Mouse (Mus musculus): ENCODE data around the gene Tnfrsf1a. TPM values are rescaled to one million over a fixed set of nuclear protein-coding genes. Genes with fewer than 3 reads are reported as not detected.

Gene Tnfrsf1a
- total and polyA plus RNA-seq, 3 experiments: 0.04 TPM; not detected in 2

DNA sequence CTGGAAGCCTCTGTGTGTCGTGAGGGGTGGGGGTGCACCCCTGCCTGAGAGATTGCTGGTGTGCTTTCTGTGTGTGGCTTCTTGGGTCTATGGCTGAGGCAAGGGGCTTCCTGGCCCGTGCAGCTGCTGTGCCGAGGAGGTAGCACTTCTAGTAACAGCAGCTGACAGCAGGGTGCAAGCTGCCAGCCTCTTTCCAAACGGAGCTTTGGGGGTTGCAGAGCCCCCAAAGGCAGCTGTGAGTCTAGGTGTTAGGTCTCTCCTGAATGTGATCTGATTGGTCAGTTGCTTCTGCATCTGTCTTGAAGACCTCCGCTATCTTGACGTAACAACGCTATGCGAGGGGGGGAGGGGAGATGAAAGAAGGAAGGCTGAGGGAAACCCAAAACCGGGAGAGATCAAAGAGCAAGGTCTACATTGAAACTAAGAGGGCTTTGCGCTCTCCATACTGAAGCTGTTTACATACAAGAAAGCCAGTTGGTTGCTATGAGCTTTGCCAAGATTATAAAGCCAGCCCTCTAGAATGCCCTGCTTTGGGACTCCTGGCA is 6.1 kb downstream of the Tnfrsf1a start:
- TF ChIP-seq GATA2 (IDR thresholded peaks at IDR 0.05; ENCODE audit: borderline replicate concordance, low read depth, low read length) (no peak), GATA1 (IDR thresholded peaks at IDR 0.05; ENCODE audit: borderline replicate concordance, low read length) (no peak), CTCF (IDR thresholded peaks at IDR 0.05; ENCODE audit: low read depth, low read length) (no peak), POLR2AphosphoS5 (IDR thresholded peaks at IDR 0.05; ENCODE audit: insufficient replicate concordance, low read depth, low read length) (no peak), TAL1 (conservative IDR thresholded peaks at IDR 0.05; ENCODE audit: low read depth, low read length) (no peak)
- Histone ChIP-seq H3K4me1 (ENCODE audit: insufficient read depth, low read depth, low read length) (no peaks in the 10 kb centered on the region), H3K4me3 (ENCODE audit: low read depth, low read length) (no peak overlapping the region), H3K9me3 (replicated peaks) (peaks cover 72% of the 10 kb centered on the region), H3K36me3 (replicated peaks) (no peaks in the 10 kb centered on the region), H3K27me3 (ENCODE audit: insufficient read depth, low read length) (no peaks in the 10 kb centered on the region)
- ATAC-seq (ENCODE audit: extremely low read depth, insufficient number of reproducible peaks, low FRiP score, poor library complexity, severe bottlenecking) (no peak), DNase-seq (ENCODE audit: low spot score) (no peak)

DNA sequence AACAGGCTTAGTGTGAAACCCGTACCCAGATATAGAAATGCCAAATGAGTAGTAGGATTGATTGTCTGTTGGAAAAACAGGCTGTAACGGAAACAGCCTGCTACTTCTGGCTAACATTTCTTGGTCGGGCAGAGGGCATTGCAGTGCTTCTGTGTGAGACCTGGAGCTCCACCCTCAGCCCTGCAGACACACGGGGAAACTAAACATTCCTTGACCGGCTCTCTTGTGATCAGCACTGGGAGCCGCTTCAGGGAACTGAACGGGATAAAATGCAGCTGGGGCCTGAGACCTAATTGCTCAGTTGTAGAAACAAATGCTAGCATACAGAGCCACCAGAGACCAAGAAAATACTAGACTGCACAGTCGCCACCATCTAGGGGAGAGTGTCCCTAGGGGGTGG is 7.1 kb downstream of the Tnfrsf1a start:
- Histone ChIP-seq H3K4me3 (ENCODE audit: low read depth, low read length) (no peak overlapping the region), H3K36me3 (replicated peaks) (no peaks in the 10 kb centered on the region), H3K27me3 (ENCODE audit: insufficient read depth, low read length) (no peaks in the 10 kb centered on the region), H3K4me1 (ENCODE audit: insufficient read depth, low read depth, low read length) (no peaks in the 10 kb centered on the region), H3K9me3 (replicated peaks) (peaks cover 76% of the 10 kb centered on the region)
- DNase-seq (ENCODE audit: low spot score) (no peak), ATAC-seq (ENCODE audit: extremely low read depth, insufficient number of reproducible peaks, low FRiP score, poor library complexity, severe bottlenecking) (no peak)
- TF ChIP-seq TAL1 (conservative IDR thresholded peaks at IDR 0.05; ENCODE audit: low read depth, low read length) (no peak), GATA2 (IDR thresholded peaks at IDR 0.05; ENCODE audit: borderline replicate concordance, low read depth, low read length) (no peak), GATA1 (IDR thresholded peaks at IDR 0.05; ENCODE audit: borderline replicate concordance, low read length) (no peak)

DNA sequence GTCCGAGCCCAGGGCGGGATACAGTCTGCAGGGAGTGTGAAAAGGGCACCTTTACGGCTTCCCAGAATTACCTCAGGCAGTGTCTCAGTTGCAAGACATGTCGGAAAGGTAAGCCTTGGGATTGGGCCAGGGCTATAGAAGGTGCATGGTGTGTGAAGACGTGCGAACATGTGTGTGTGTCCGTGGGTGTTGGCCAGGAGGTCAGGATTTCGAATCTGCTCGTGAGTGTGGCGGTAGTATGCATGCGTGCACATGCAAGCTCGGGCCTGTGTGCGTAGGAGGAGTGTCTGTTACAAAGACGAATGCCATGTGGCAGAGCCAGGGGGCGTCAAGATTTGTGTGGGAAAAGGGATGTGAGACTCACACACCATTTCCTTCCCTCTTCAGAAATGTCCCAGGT is 8.2 kb downstream of the Tnfrsf1a start:
- H3K9me3 ChIP-seq (replicated peaks): peaks cover 84% of the 10 kb centered on the region
- H3K36me3 ChIP-seq (replicated peaks): no peaks in the 10 kb centered on the region
- no peaks in the 10 kb centered on the region; the same call in 1 of the 2 replicates for H3K27me3 ChIP-seq (ENCODE audit: insufficient read depth, low read length)
- TF ChIP-seq CTCF (IDR thresholded peaks at IDR 0.05; ENCODE audit: low read depth, low read length) (no peak), GATA2 (IDR thresholded peaks at IDR 0.05; ENCODE audit: borderline replicate concordance, low read depth, low read length) (no peak), TAL1 (conservative IDR thresholded peaks at IDR 0.05; ENCODE audit: low read depth, low read length) (no peak), POLR2AphosphoS5 (IDR thresholded peaks at IDR 0.05; ENCODE audit: insufficient replicate concordance, low read depth, low read length) (no peak), GATA1 (IDR thresholded peaks at IDR 0.05; ENCODE audit: borderline replicate concordance, low read length) (no peak)
- H3K4me3 ChIP-seq (ENCODE audit: low read depth, low read length): 0 out of 2 replicates have a peak overlapping the region, but pooled peaks have one; percentile 18
- H3K4me1 ChIP-seq (ENCODE audit: insufficient read depth, low read depth, low read length): no peaks in the 10 kb centered on the region
- no peak for DNase-seq (ENCODE audit: low spot score)
- no peak for ATAC-seq (ENCODE audit: extremely low read depth, insufficient number of reproducible peaks, low FRiP score, poor library complexity, severe bottlenecking)

DNA sequence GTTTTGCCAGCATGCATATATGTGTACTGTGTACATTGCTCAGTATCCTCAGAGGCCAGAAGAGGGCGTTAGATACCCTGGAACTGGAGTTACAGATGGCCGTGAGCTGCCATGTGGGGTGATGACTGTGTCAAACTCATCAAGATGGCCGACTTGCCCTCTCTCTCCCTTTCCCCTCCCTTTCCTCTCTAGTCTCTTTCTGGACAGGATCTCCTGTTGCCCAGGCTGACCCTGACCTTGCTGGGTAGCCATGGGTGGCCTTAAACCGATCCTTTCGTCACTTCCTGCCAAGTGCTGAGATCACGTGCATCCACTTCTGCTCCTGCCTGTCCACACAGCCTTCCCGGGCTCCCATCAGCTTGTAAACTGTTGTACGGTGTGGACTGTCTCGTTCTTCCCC is 10.8 kb downstream of the Tnfrsf1a start:
- no peak for ATAC-seq (ENCODE audit: extremely low read depth, insufficient number of reproducible peaks, low FRiP score, poor library complexity, severe bottlenecking)
- peaks cover 90% of the 10 kb centered on the region for H3K9me3 ChIP-seq (replicated peaks)
- no peaks in the 10 kb centered on the region for H3K36me3 ChIP-seq (replicated peaks)
- TF ChIP-seq TAL1 (conservative IDR thresholded peaks at IDR 0.05; ENCODE audit: low read depth, low read length) (no peak), GATA2 (IDR thresholded peaks at IDR 0.05; ENCODE audit: borderline replicate concordance, low read depth, low read length) (no peak), GATA1 (IDR thresholded peaks at IDR 0.05; ENCODE audit: borderline replicate concordance, low read length) (no peak), CTCF (IDR thresholded peaks at IDR 0.05; ENCODE audit: low read depth, low read length) (no peak), POLR2AphosphoS5 (IDR thresholded peaks at IDR 0.05; ENCODE audit: insufficient replicate concordance, low read depth, low read length) (no peak)
- H3K4me3 ChIP-seq (ENCODE audit: low read depth, low read length): no peak overlapping the region
- no peaks in the 10 kb centered on the region for H3K4me1 ChIP-seq (ENCODE audit: insufficient read depth, low read depth, low read length)
- no peaks in the 10 kb centered on the region; the same call in 1 of the 2 replicates for H3K27me3 ChIP-seq (ENCODE audit: insufficient read depth, low read length)
- DNase-seq (ENCODE audit: low spot score): no peak

DNA sequence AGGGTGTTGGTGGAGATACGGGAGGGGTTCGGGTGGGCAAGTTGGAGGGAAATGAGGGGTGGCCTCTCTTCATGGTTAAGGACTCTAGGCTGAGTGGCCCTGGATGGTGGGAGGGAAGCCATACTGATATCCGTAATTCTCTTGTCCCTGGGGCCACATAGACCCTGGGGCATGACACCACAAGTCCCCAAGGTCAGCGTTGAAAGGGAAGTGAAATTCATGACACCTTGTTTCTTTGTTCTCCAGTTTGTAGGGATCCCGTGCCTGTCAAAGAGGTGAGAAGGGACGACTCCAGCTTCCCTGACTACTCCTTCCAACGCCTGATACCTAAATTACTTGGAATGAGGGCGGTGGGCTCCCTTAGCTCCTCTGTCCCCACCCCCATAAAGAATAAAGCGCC is 11.7 kb downstream of the Tnfrsf1a start:
- peaks cover 88% of the 10 kb centered on the region for H3K9me3 ChIP-seq (replicated peaks)
- no peaks in the 10 kb centered on the region for H3K4me1 ChIP-seq (ENCODE audit: insufficient read depth, low read depth, low read length)
- ATAC-seq (ENCODE audit: extremely low read depth, insufficient number of reproducible peaks, low FRiP score, poor library complexity, severe bottlenecking) (no peak), DNase-seq (ENCODE audit: low spot score) (no peak)
- no peaks in the 10 kb centered on the region for H3K36me3 ChIP-seq (replicated peaks)
- no peaks in the 10 kb centered on the region; the same call in 1 of the 2 replicates for H3K27me3 ChIP-seq (ENCODE audit: insufficient read depth, low read length)
- no peak overlapping the region for H3K4me3 ChIP-seq (ENCODE audit: low read depth, low read length)
- TF ChIP-seq GATA2 (IDR thresholded peaks at IDR 0.05; ENCODE audit: borderline replicate concordance, low read depth, low read length): no peak
- TF ChIP-seq POLR2AphosphoS5 (IDR thresholded peaks at IDR 0.05; ENCODE audit: insufficient replicate concordance, low read depth, low read length): no peak
- TF ChIP-seq CTCF (IDR thresholded peaks at IDR 0.05; ENCODE audit: low read depth, low read length): no peak
- no peak for TF ChIP-seq TAL1 (conservative IDR thresholded peaks at IDR 0.05; ENCODE audit: low read depth, low read length)
- TF ChIP-seq GATA1 (IDR thresholded peaks at IDR 0.05; ENCODE audit: borderline replicate concordance, low read length): no peak

DNA sequence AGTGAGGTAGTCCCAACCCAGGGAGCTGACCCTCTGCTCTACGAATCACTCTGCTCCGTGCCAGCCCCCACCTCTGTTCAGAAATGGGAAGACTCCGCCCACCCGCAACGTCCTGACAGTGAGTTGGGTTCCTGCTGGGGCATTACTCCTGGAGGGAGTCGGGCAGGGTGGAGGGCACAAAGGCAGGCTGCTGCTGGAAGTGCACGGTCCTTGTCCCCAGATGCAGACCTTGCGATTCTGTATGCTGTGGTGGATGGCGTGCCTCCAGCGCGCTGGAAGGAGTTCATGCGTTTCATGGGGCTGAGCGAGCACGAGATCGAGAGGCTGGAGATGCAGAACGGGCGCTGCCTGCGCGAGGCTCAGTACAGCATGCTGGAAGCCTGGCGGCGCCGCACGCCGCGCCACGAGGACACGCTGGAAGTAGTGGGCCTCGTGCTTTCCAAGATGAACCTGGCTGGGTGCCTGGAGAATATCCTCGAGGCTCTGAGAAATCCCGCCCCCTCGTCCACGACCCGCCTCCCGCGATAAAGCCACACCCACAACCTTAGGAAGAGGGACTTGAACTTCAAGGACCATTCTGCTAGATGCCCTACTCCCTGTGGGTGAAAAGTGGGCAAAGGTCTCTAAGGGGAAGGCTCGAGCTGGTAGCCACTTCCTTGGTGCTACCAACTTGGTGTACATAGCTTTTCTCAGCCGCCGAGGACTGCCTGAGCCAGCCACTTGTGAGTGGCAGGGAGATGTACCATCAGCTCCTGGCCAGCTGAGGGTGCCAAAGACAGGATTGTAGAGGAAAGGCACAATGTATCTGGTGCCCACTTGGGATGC is 12.5 kb downstream of the Tnfrsf1a start:
- ATAC-seq (ENCODE audit: extremely low read depth, insufficient number of reproducible peaks, low FRiP score, poor library complexity, severe bottlenecking) (no peak), DNase-seq (ENCODE audit: low spot score) (no peak)
- H3K9me3 ChIP-seq (replicated peaks): peaks cover 84% of the 10 kb centered on the region
- H3K36me3 ChIP-seq (replicated peaks): no peaks in the 10 kb centered on the region
- no peaks in the 10 kb centered on the region; the same call in 1 of the 2 replicates for H3K27me3 ChIP-seq (ENCODE audit: insufficient read depth, low read length)
- TF ChIP-seq GATA1 (IDR thresholded peaks at IDR 0.05; ENCODE audit: borderline replicate concordance, low read length) (no peak), CTCF (IDR thresholded peaks at IDR 0.05; ENCODE audit: low read depth, low read length) (no peak), TAL1 (conservative IDR thresholded peaks at IDR 0.05; ENCODE audit: low read depth, low read length) (no peak), POLR2AphosphoS5 (IDR thresholded peaks at IDR 0.05; ENCODE audit: insufficient replicate concordance, low read depth, low read length) (no peak), GATA2 (IDR thresholded peaks at IDR 0.05; ENCODE audit: borderline replicate concordance, low read depth, low read length) (no peak)
- peak overlapping the region; percentile 33; the same call in 1 of the 2 replicates for H3K4me3 ChIP-seq (ENCODE audit: low read depth, low read length)
- H3K4me1 ChIP-seq (ENCODE audit: insufficient read depth, low read depth, low read length): no peaks in the 10 kb centered on the region
